Mouse (Mus musculus) heart, embryonic 14.5 days (tissue): ENCODE measurements around the gene Angel2. TPM values are rescaled to one million over a fixed set of nuclear protein-coding genes. Genes with fewer than 3 reads are reported as not detected.

ENCODE experiments used
- ATAC-seq: fragments of 200-750 bp; cut with Nextera tagmentation; 2 replicates; pipeline ENCODE4 v1.8.0; 2017; ENCODE audit warnings: low read depth, moderate TSS enrichment; ENCODE audit not compliant: insufficient number of reproducible peaks, insufficient read depth, low FRiP score
- H3K27ac ChIP-seq, 2 experiments: fragments of 200-500 bp in 1 of 2; fragments of 300-500 bp in 1 of 2; sonication (generic) in 1 of 2; replicated peaks in 1 of 2; 2 replicates each; pipeline ENCODE4 v1.5.1; 2012 to 2014; ENCODE audit warnings: low read depth in 2 of 2, low read length in 2 of 2, control low read depth in 1 of 2, mild to moderate bottlenecking in 1 of 2, mixed read lengths in 1 of 2; ENCODE audit not compliant: control insufficient read depth in 1 of 2, insufficient read depth in 1 of 2
- H3K27me3 ChIP-seq: fragments of 300-500 bp; sonication (generic); 2 replicates; pipeline ENCODE4 v1.6.1; 2014; ENCODE audit warnings: mild to moderate bottlenecking, low read length, control low read depth; ENCODE audit not compliant: control insufficient read depth, insufficient read depth
- H3K36me3 ChIP-seq: fragments of 300-500 bp; sonication (generic); 2 replicates; pipeline ENCODE4 v1.6.1; 2014; ENCODE audit warnings: mild to moderate bottlenecking, control low read depth, low read length, mixed read lengths; ENCODE audit not compliant: control insufficient read depth, insufficient read depth
- H3K4me1 ChIP-seq, 2 experiments: fragments of 200-500 bp in 1 of 2; fragments of 300-500 bp in 1 of 2; sonication (generic) in 1 of 2; 2 replicates each; pipeline ENCODE4 v1.6.1; 2012 to 2014; ENCODE audit warnings: low read length in 2 of 2, control low read depth in 1 of 2, mixed read lengths in 1 of 2; ENCODE audit not compliant: control insufficient read depth in 2 of 2, insufficient read depth in 2 of 2
- H3K4me2 ChIP-seq: fragments of 300-500 bp; sonication (generic); 2 replicates; pipeline ENCODE4 v1.6.1; 2014; ENCODE audit warnings: mild to moderate bottlenecking, low read length
- H3K4me3 ChIP-seq, 2 experiments: fragments of 200-500 bp in 1 of 2; fragments of 300-500 bp in 1 of 2; sonication (generic) in 1 of 2; 2 replicates each; pipeline ENCODE4 v1.5.1; 2012 to 2014; ENCODE audit warnings: low read length in 2 of 2, mild to moderate bottlenecking in 2 of 2, control low read depth in 1 of 2, low read depth in 1 of 2, moderate library complexity in 1 of 2; ENCODE audit not compliant: control insufficient read depth in 1 of 2, insufficient read depth in 1 of 2
- H3K9ac ChIP-seq: fragments of 300-500 bp; sonication (generic); 2 replicates; pipeline ENCODE4 v1.6.1; 2014; ENCODE audit warnings: mild to moderate bottlenecking, low read length
- H3K9me3 ChIP-seq: fragments of 300-500 bp; sonication (generic); 2 replicates; pipeline ENCODE4 v1.6.1; 2016; ENCODE audit warnings: low read length, control low read depth; ENCODE audit not compliant: control insufficient read depth
- WGBS: fragments of 180-500 bp; shearing (Covaris S2); extraction: QIAGEN DNeasy Blood & Tissue Kit; methylation state at CpG from one replicate; pipeline ENCODE4 v1.1.7; 2014; 5-methylcytosine and 5-hydroxymethylcytosine counted together
- polyA plus RNA-seq: library from polyadenylated mRNA; unstranded; fragments of >200 nt; fragmentation: Nextera tagmentation; extraction: Ambion mirVana; gene quantifications from 2 replicates; pipeline ENCODE4 v1.2.1, GENCODE M21; 2014

Angel2 gene
- polyA plus RNA-seq, 1 experiment from 2014 or later, result 28.6 TPM

DNA sequence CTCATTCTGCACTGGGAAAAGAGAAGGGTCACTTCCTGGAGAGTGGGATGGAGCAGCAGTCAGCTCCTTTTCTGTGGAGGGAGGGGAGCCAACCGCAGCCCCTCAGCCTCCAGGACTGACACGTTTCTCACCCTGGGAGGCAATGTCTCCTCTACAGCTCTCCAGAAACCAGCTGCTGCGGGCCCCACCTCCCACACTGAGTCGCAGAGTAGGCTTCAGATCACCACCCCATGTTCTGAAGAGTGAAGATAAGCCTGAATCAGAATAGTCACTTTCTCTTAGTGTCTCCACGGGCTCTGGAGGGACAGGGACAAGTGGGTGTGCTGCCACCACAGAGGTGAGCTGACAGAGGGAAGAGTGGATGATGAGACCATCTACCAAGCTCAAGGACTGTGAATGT lies 33.9 kb downstream of the Angel2 start:
- no peaks in the 10 kb centered on the region for H3K9me3 ChIP-seq
- H3K36me3 ChIP-seq, result peaks cover 98% of the 10 kb centered on the region
- ATAC-seq, result no peak
- peaks cover 20 to 23% of the 10 kb centered on the region in 2 experiments for H3K4me1 ChIP-seq
- peak overlapping the region in 1 of 2 experiments; percentile 51; a peak in 2 of 4 replicates for H3K27ac ChIP-seq
- WGBS, result 35% methylated on average over 5 of the region's 5 CpGs
- no peak overlapping the region for H3K9ac ChIP-seq
- H3K4me3 ChIP-seq, result no peak overlapping the region
- no peak overlapping the region for H3K4me2 ChIP-seq
- H3K27me3 ChIP-seq, result no peaks in the 10 kb centered on the region

DNA sequence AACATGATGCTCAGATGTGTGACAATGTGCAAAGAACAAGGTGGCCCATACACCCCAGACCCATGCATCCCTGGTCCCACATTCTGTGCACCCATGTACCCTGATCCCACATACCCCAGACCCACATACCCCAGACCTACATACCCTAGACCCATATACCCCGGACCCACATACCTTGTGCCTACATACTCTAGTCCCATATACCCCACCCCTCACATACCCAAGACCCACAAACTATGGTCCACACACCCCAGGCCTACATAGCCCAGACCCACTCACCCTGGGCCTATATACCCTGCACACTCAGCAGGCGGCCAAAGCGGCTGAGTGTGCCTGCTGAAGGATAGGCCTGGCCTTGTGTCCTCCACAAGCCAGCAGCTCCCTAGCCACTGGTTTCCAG lies 37.8 kb downstream of the Angel2 start:
- H3K9ac ChIP-seq, result no peak overlapping the region
- peaks cover 91% of the 10 kb centered on the region for H3K36me3 ChIP-seq
- ATAC-seq, result no peak
- no peak overlapping the region for H3K27ac ChIP-seq
- no peak overlapping the region for H3K4me2 ChIP-seq
- WGBS, result 88% methylated on average over 3 of the region's 3 CpGs
- no peak overlapping the region for H3K4me3 ChIP-seq
- H3K27me3 ChIP-seq, result no peaks in the 10 kb centered on the region
- H3K4me1 ChIP-seq, result peaks cover 22 to 26% of the 10 kb centered on the region in 2 experiments
- H3K9me3 ChIP-seq, result no peaks in the 10 kb centered on the region

- no peaks in the 10 kb centered on the region for H3K27me3 ChIP-seq
- H3K27ac ChIP-seq, result peak overlapping the region; percentile 72 to 81
- H3K4me2 ChIP-seq, result no peak overlapping the region
- no peak overlapping the region for H3K4me3 ChIP-seq
- ATAC-seq, result peak; percentile 52
- no peaks in the 10 kb centered on the region for H3K9me3 ChIP-seq
- no peak overlapping the region; the same call in 1 of the 2 replicates for H3K9ac ChIP-seq
- H3K4me1 ChIP-seq, result peaks cover 22 to 31% of the 10 kb centered on the region in 2 experiments
- WGBS, result 31% methylated on average over 15 of the region's 15 CpGs
- H3K36me3 ChIP-seq, result peaks cover 90% of the 10 kb centered on the region
These were observed 40.3 kb downstream of the Angel2 start for GRCm38 (mm10) chr1:190964992-190965780.

GRCm38 (mm10) chr1:190968010-190968409 lies 43.1 kb downstream of the Angel2 start:
- no peak for ATAC-seq
- no peak overlapping the region for H3K27ac ChIP-seq
- 90% methylated on average over 7 of the region's 7 CpGs for WGBS
- H3K4me2 ChIP-seq, result no peak overlapping the region
- H3K36me3 ChIP-seq, result peaks cover 84% of the 10 kb centered on the region
- peaks cover 35 to 48% of the 10 kb centered on the region in 2 experiments for H3K4me1 ChIP-seq
- H3K27me3 ChIP-seq, result no peaks in the 10 kb centered on the region
- H3K4me3 ChIP-seq, result no peak overlapping the region
- no peaks in the 10 kb centered on the region for H3K9me3 ChIP-seq
- no peak overlapping the region for H3K9ac ChIP-seq

GRCm38 (mm10) chr1:190971708-190972610 lies 47.0 kb downstream of the Angel2 start:
- WGBS, result 62% methylated on average over 14 of the region's 14 CpGs
- Histone ChIP-seq H3K4me2 (peak overlapping the region; percentile 27), H3K4me3 (no peak overlapping the region), H3K27ac (peak overlapping the region; percentile 79 to 88), H3K9ac (peak overlapping the region; percentile 59), H3K27me3 (no peaks in the 10 kb centered on the region), H3K36me3 (peaks cover 83% of the 10 kb centered on the region), H3K4me1 (peaks cover 31 to 62% of the 10 kb centered on the region in 2 experiments), H3K9me3 (no peaks in the 10 kb centered on the region)
- no peak for ATAC-seq

DNA sequence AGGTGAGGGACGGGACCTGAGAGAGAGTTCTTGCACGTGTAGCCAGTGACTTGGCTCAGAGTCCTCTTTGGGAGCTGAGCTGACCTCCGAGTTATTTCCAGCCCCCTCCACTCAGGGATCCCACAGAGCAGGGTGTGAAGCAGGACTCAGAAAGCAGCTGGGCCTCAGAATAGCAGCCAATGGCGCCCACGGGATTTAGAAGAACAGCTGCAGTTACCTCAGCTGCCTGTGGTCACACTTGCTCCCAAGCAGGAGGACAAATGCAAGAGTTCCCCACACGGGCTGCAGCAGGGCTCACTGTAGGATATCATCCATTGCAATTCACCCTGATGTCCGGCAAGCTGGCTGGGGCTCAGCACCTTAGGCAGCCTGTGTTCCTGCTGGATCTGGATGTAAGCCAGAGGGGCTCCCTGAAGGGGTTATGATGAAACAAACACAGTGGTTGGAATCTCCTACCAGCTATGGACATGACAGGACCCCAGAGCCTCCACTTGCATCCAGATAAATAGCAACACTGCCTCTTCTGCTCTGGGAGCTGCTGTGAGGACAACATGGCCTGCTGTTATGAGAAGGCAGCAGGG lies 47.8 kb downstream of the Angel2 start:
- H3K9me3 ChIP-seq, result no peaks in the 10 kb centered on the region
- peaks cover 34 to 66% of the 10 kb centered on the region in 2 experiments for H3K4me1 ChIP-seq
- H3K9ac ChIP-seq, result peak overlapping the region; percentile 59
- peak overlapping the region; percentile 79 to 88 for H3K27ac ChIP-seq
- peak; percentile 57 for ATAC-seq
- H3K4me2 ChIP-seq, result peak overlapping the region; percentile 27
- WGBS, result 26% methylated on average over 7 of the region's 7 CpGs
- H3K36me3 ChIP-seq, result peaks cover 76% of the 10 kb centered on the region
- H3K4me3 ChIP-seq, result no peak overlapping the region
- H3K27me3 ChIP-seq, result no peaks in the 10 kb centered on the region

DNA sequence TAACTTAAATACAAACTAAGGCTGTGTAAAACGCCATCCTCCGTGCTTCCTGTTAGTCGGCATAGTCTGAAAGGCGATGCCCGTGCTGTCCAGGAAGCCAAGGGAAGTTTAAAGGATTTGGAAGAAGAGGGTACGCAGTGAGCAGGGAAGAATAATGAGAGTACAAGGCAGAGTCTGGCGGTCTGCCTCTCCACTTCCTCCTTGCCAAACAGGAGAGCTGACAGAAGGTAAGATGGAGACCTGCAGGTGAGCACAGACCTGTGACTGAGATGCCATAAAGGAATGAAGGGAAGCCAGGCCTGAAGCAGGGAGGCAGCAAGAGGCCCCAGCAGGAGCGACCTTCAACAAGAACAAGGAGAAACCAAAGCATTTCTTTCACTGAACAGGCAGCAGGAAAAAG lies 49.3 kb downstream of the Angel2 start:
- H3K9me3 ChIP-seq, result no peaks in the 10 kb centered on the region
- H3K36me3 ChIP-seq, result peaks cover 62% of the 10 kb centered on the region
- no peak overlapping the region for H3K4me2 ChIP-seq
- peak overlapping the region; percentile 15 to 88; a peak in 2 of 4 replicates for H3K27ac ChIP-seq
- peak overlapping the region; percentile 36; the same call in 1 of the 2 replicates for H3K9ac ChIP-seq
- no peaks in the 10 kb centered on the region for H3K27me3 ChIP-seq
- ATAC-seq, result no peak
- WGBS, result 86% methylated on average over 8 of the region's 8 CpGs
- H3K4me1 ChIP-seq, result peaks cover 36 to 59% of the 10 kb centered on the region in 2 experiments
- H3K4me3 ChIP-seq, result no peak overlapping the region
